Mouse (Mus musculus) hindbrain, embryonic 12.5 days (tissue): ENCODE results near the gene Cd24a. TPM values are rescaled to one million over a fixed set of nuclear protein-coding genes. Genes with fewer than 3 reads are reported as not detected.

Experiments
- ATAC-seq: fragments of 200-750 bp; cut with Nextera tagmentation; 2 replicates; pipeline ENCODE4 v1.8.0; 2017; ENCODE audit warnings: moderate TSS enrichment; ENCODE audit not compliant: low FRiP score
- H3K27ac ChIP-seq: fragments of 300-500 bp; sonication (generic); 2 replicates; pipeline ENCODE4 v1.5.1; 2016; ENCODE audit warnings: mild to moderate bottlenecking
- H3K27me3 ChIP-seq: fragments of 300-500 bp; sonication (generic); 2 replicates; pipeline ENCODE4 v1.6.1; 2016; ENCODE audit warnings: mild to moderate bottlenecking
- H3K36me3 ChIP-seq: fragments of 300-500 bp; sonication (generic); 2 replicates; pipeline ENCODE4 v1.6.1; 2016; ENCODE audit warnings: mild to moderate bottlenecking
- H3K4me1 ChIP-seq: fragments of 300-500 bp; sonication (generic); 2 replicates; pipeline ENCODE4 v1.6.1; 2016
- H3K4me2 ChIP-seq: fragments of 300-500 bp; sonication (generic); replicated peaks from 2 replicates; pipeline ENCODE4 v1.6.1; 2016; ENCODE audit warnings: mild to moderate bottlenecking
- H3K4me3 ChIP-seq: fragments of 300-500 bp; sonication (generic); 2 replicates; pipeline ENCODE4 v1.5.1; 2016; ENCODE audit warnings: mild to moderate bottlenecking
- H3K9ac ChIP-seq: fragments of 300-500 bp; sonication (generic); 2 replicates; pipeline ENCODE4 v1.6.1; 2016; ENCODE audit warnings: mild to moderate bottlenecking, moderate library complexity
- H3K9me3 ChIP-seq: fragments of 300-500 bp; sonication (generic); replicated peaks from 2 replicates; pipeline ENCODE4 v1.6.1; 2016; ENCODE audit warnings: mild to moderate bottlenecking
- WGBS: fragments of 180-500 bp; shearing (Covaris S2); methylation state at CpG from one replicate; pipeline ENCODE4 v1.1.7; 2016; 5-methylcytosine and 5-hydroxymethylcytosine counted together
- polyA plus RNA-seq: library from polyadenylated mRNA; unstranded; fragments of >200 nt; fragmentation: Nextera tagmentation; extraction: Ambion mirVana; gene quantifications from 2 replicates; pipeline ENCODE4 v1.2.1, GENCODE M21; 2016

Cd24a gene
- polyA plus RNA-seq, 1 experiment from 2014 or later: 727 TPM

- no peak overlapping the region for H3K27ac ChIP-seq
- peaks cover 5% of the 10 kb centered on the region; the same call in 1 of the 2 replicates for H3K4me1 ChIP-seq
- no peaks in the 10 kb centered on the region for H3K27me3 ChIP-seq
- peaks cover 15% of the 10 kb centered on the region for H3K36me3 ChIP-seq
- H3K4me2 ChIP-seq: 0 out of 2 replicates have a peak overlapping the region, but pooled peaks have one; percentile 4
- H3K4me3 ChIP-seq: no peak overlapping the region
- 73% methylated on average over 8 of the region's 8 CpGs for WGBS
- no peak overlapping the region for H3K9ac ChIP-seq
- H3K9me3 ChIP-seq: no peaks in the 10 kb centered on the region
- no peak for ATAC-seq
Observed at GRCm38 (mm10) chr10:43588470-43589177, 10.5 kb downstream of the Cd24a start.

DNA sequence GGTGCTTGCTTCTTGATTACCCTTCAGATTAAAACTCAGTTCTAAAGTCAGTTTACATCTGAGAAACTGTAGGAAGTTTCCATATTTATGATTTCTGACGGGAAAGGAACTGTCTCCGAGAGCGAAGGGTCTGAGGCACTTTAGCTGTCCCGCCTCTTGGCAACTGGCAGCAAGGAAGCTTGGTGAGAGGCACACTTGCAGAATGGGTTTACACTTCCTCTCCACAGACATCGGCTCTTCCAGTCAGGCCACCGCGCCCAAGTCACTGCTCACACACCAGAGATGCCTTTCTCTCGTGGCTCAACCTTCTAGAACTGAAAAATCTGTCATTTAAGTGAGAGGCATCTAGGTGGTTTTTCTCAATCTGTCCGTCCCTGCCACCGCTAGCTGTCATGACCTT is 13.4 kb downstream of the Cd24a start:
- H3K27ac ChIP-seq: no peak overlapping the region
- H3K4me3 ChIP-seq: no peak overlapping the region
- H3K9ac ChIP-seq: no peak overlapping the region
- no peak overlapping the region for H3K4me2 ChIP-seq
- 86% methylated on average over 10 of the region's 10 CpGs for WGBS
- H3K9me3 ChIP-seq: no peaks in the 10 kb centered on the region
- no peaks in the 10 kb centered on the region for H3K27me3 ChIP-seq
- no peak for ATAC-seq
- H3K4me1 ChIP-seq: peaks cover 5% of the 10 kb centered on the region; the same call in 1 of the 2 replicates
- H3K36me3 ChIP-seq: no peaks in the 10 kb centered on the region

- H3K9ac ChIP-seq: no peak overlapping the region
- no peaks in the 10 kb centered on the region for H3K36me3 ChIP-seq
- H3K27me3 ChIP-seq: no peaks in the 10 kb centered on the region
- ATAC-seq: no peak
- H3K27ac ChIP-seq: no peak overlapping the region
- no peak overlapping the region for H3K4me2 ChIP-seq
- 74% methylated on average over 5 of the region's 5 CpGs for WGBS
- H3K4me1 ChIP-seq: peaks cover 5% of the 10 kb centered on the region; the same call in 1 of the 2 replicates
- no peak overlapping the region for H3K4me3 ChIP-seq
- no peaks in the 10 kb centered on the region for H3K9me3 ChIP-seq
Observed at GRCm38 (mm10) chr10:43593182-43593581, 15.1 kb downstream of the Cd24a start.

- Histone ChIP-seq H3K27me3 (no peaks in the 10 kb centered on the region), H3K4me1 (peaks cover 3% of the 10 kb centered on the region; the same call in 1 of the 2 replicates), H3K9me3 (no peaks in the 10 kb centered on the region), H3K36me3 (no peaks in the 10 kb centered on the region), H3K27ac (no peak overlapping the region), H3K9ac (no peak overlapping the region), H3K4me3 (no peak overlapping the region), H3K4me2 (no peak overlapping the region)
- ATAC-seq: no peak
- 83% methylated on average over 2 of the region's 2 CpGs for WGBS
Observed at GRCm38 (mm10) chr10:43594187-43594586, 16.1 kb downstream of the Cd24a start.

DNA sequence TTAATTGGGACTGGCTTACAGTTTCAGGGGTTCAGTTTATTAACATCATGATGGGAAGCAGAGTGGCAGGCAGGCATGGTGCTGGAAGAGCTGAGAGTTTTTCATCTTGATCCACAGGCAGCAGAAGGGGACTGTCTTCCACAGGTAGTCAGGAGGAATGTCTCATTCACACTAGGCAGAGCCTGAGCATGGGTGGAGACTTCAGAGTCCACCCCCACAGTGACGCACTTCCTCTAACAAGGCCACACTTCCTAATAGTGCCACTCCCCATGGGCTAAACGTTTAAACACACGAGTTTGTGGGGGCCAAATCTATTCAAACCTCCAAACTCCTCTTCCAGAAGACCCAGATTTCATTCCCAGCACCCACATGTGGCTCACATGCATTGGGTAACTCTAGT is 16.8 kb downstream of the Cd24a start:
- no peaks in the 10 kb centered on the region for H3K9me3 ChIP-seq
- WGBS: 70% methylated on average over 3 of the region's 3 CpGs
- H3K36me3 ChIP-seq: no peaks in the 10 kb centered on the region
- H3K27me3 ChIP-seq: no peaks in the 10 kb centered on the region
- no peak for ATAC-seq
- no peak overlapping the region for H3K4me2 ChIP-seq
- no peak overlapping the region for H3K27ac ChIP-seq
- H3K9ac ChIP-seq: no peak overlapping the region
- no peaks in the 10 kb centered on the region for H3K4me1 ChIP-seq
- no peak overlapping the region for H3K4me3 ChIP-seq

GRCm38 (mm10) chr10:43598067-43598726 is 20.1 kb downstream of the Cd24a start:
- Histone ChIP-seq H3K27me3 (no peaks in the 10 kb centered on the region), H3K4me3 (no peak overlapping the region), H3K4me1 (peaks cover 5% of the 10 kb centered on the region; the same call in 1 of the 2 replicates), H3K9ac (no peak overlapping the region), H3K36me3 (no peaks in the 10 kb centered on the region), H3K9me3 (no peaks in the 10 kb centered on the region), H3K4me2 (no peak overlapping the region), H3K27ac (no peak overlapping the region)
- no peak for ATAC-seq
- WGBS: 90% methylated on average over 2 of the region's 2 CpGs

DNA sequence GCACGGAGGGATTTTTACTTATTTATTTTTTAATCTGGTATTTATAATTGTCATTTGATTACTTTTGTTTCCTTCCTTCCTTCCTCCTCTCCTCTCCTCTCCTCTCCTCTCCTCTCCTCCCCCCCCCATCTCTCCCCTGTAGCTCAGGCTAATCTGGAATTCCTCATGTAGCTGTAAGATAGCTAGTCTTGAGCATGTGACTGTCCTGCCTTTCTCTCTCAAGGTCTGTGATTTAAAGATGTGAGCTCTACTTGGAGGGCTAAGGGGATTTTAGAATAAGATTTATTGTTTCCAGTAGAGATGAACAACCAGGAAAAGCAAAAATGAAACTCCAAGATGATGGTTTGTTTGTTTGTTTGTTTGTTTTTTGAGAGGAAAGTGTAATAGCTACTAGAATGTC is 23.0 kb downstream of the Cd24a start:
- no peak for ATAC-seq
- no peak overlapping the region for H3K4me2 ChIP-seq
- peaks cover 5% of the 10 kb centered on the region; the same call in 1 of the 2 replicates for H3K4me1 ChIP-seq
- no peaks in the 10 kb centered on the region for H3K27me3 ChIP-seq
- 74% methylated on average over 1 of the region's 1 CpGs for WGBS
- H3K4me3 ChIP-seq: no peak overlapping the region
- H3K9ac ChIP-seq: no peak overlapping the region
- no peaks in the 10 kb centered on the region for H3K36me3 ChIP-seq
- no peak overlapping the region for H3K27ac ChIP-seq
- no peaks in the 10 kb centered on the region for H3K9me3 ChIP-seq

DNA sequence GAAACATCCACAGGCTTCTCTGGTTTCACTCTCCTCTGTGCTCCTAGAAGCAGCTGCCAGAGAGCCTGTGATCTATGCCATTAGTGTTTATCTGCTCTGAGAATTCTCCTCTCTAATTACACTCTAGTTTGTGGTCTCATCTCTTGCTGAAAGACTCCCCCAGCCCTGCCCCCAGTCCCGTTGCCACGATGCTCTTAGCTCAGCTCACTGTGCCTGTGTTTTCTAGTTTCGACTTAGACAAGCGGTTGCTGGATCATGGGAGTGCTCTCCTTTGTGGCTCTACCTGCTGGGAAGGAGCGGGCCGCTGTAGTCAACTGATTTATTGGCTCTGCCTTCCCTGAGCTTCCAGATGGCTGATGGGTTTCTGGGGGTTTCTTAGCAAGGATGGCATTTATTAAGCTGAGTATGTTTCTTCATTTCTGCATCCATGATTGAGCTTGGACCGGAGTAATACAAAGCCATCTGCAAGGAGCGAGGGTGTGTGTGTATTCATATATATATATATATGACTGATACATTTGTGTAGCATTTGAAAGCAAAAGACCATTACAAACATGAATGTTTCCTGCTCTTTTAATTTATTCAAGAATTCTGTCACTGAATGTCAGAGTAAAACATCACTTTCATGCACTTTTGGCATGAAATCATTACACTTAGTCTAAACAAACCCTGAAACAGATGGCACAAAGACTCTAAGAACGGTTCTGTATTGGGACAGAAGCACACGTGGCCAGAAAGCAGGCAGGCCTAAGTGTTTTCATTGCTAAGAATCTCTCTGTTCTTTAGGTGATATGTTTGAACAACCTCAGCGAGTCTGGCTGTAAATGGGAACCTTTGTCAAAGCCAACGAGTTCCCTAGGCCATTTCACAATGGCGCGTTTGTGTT is 23.7 kb downstream of the Cd24a start:
- no peak overlapping the region for H3K4me2 ChIP-seq
- peak overlapping the region; percentile 52; the same call in 1 of the 2 replicates for H3K27ac ChIP-seq
- no peaks in the 10 kb centered on the region for H3K27me3 ChIP-seq
- no peak for ATAC-seq
- no peak overlapping the region for H3K9ac ChIP-seq
- H3K9me3 ChIP-seq: no peaks in the 10 kb centered on the region
- 53% methylated on average over 14 of the region's 14 CpGs for WGBS
- no peak overlapping the region for H3K4me3 ChIP-seq
- no peaks in the 10 kb centered on the region for H3K36me3 ChIP-seq
- H3K4me1 ChIP-seq: peaks cover 5% of the 10 kb centered on the region; the same call in 1 of the 2 replicates

DNA sequence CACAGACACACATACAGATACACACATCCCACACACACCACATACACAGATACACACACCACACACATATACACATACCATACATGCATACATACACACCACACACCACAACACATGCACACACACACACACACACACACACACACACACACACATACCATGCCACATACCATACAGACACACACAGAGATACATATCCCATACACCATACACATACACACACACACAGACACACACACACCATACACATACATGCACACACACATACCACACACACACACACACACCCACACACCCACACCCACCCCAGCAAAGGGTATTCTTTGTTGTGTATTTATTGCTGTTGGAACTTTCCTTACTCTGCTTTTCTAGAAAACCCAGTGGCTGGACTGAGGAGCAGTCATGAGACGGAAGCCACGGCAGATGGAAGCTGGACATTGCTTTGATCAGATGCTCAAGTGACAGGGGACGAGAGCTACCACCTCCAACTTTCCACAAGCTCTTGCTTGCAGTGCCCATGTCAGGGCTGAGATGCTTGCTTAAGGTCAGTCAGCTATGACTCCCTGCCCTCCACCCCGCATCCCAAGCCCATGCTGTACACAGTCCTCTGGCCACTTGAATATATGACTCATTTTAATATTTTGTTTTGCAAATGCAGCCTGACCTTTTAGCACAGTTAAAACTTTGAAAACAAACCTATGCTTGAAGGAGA is 26.0 kb downstream of the Cd24a start:
- Histone ChIP-seq H3K27me3 (no peaks in the 10 kb centered on the region), H3K27ac (no peak overlapping the region), H3K4me3 (no peak overlapping the region), H3K36me3 (no peaks in the 10 kb centered on the region), H3K4me2 (no peak overlapping the region), H3K4me1 (peaks cover 5% of the 10 kb centered on the region; the same call in 1 of the 2 replicates), H3K9me3 (no peaks in the 10 kb centered on the region), H3K9ac (no peak overlapping the region)
- WGBS: 85% methylated on average over 4 of the region's 4 CpGs
- ATAC-seq: no peak

GRCm38 (mm10) chr10:43604687-43605250 is 26.7 kb downstream of the Cd24a start:
- peaks cover 5% of the 10 kb centered on the region; the same call in 1 of the 2 replicates for H3K4me1 ChIP-seq
- no peaks in the 10 kb centered on the region for H3K27me3 ChIP-seq
- no peak overlapping the region for H3K27ac ChIP-seq
- H3K9me3 ChIP-seq: no peaks in the 10 kb centered on the region
- 87% methylated on average over 10 of the region's 10 CpGs for WGBS
- H3K9ac ChIP-seq: no peak overlapping the region
- H3K36me3 ChIP-seq: no peaks in the 10 kb centered on the region
- no peak overlapping the region for H3K4me3 ChIP-seq
- no peak overlapping the region for H3K4me2 ChIP-seq
- ATAC-seq: no peak

GRCm38 (mm10) chr10:43605901-43606300 is 27.8 kb downstream of the Cd24a start:
- 82% methylated on average over 7 of the region's 7 CpGs for WGBS
- peaks cover 5% of the 10 kb centered on the region; the same call in 1 of the 2 replicates for H3K4me1 ChIP-seq
- ATAC-seq: no peak
- no peak overlapping the region for H3K27ac ChIP-seq
- H3K27me3 ChIP-seq: no peaks in the 10 kb centered on the region
- H3K9me3 ChIP-seq: no peaks in the 10 kb centered on the region
- no peaks in the 10 kb centered on the region for H3K36me3 ChIP-seq
- no peak overlapping the region for H3K9ac ChIP-seq
- no peak overlapping the region for H3K4me3 ChIP-seq
- no peak overlapping the region for H3K4me2 ChIP-seq
